Mouse (Mus musculus) MEL (cell line): ENCODE results near the gene Itgbl1. TPM values are rescaled to one million over a fixed set of nuclear protein-coding genes. Genes with fewer than 3 reads are reported as not detected.

Experiments
- DNase-seq: peaks from one replicate; pipeline ENCODE4 v3.0.0; 2011; ENCODE audit warnings: low read depth, low spot score
- H3K27ac ChIP-seq: 2 replicates; pipeline ENCODE4 v1.5.1; 2012; ENCODE audit warnings: low read depth, mild to moderate bottlenecking, control low read depth, low read length, moderate library complexity; ENCODE audit not compliant: control insufficient read depth
- H3K27me3 ChIP-seq, 2 experiments: fragments of 150-350 bp in 1 of 2; sonication (generic) in 1 of 2; 2 replicates each; pipeline ENCODE4 v1.6.1; 2012; ENCODE audit warnings: low read length in 2 of 2, mild to moderate bottlenecking in 2 of 2, improper control_type of control experiment in 1 of 2, moderate library complexity in 1 of 2; ENCODE audit not compliant: insufficient read depth in 2 of 2, control insufficient read depth in 1 of 2
- H3K36me3 ChIP-seq, 2 experiments: 2 replicates each; pipeline ENCODE4 v1.6.1; 2012 to 2014; ENCODE audit warnings: low read length in 2 of 2, improper control_type of control experiment in 1 of 2, inconsistent platforms in 1 of 2, mild to moderate bottlenecking in 1 of 2; ENCODE audit not compliant: insufficient read depth in 2 of 2, control insufficient read depth in 1 of 2
- H3K4me1 ChIP-seq, 2 experiments: fragments of 150-350 bp in 1 of 2; sonication (generic) in 1 of 2; 2 replicates each; pipeline ENCODE4 v1.6.1; 2012; ENCODE audit warnings: low read length in 2 of 2, improper control_type of control experiment in 1 of 2, mild to moderate bottlenecking in 1 of 2; ENCODE audit not compliant: insufficient read depth in 2 of 2, control insufficient read depth in 1 of 2
- H3K4me3 ChIP-seq, 2 experiments: fragments of 150-350 bp in 1 of 2; sonication (generic) in 1 of 2; 2 replicates each; pipeline ENCODE4 v1.5.1; 2012; ENCODE audit warnings: low read depth in 2 of 2, low read length in 2 of 2, mild to moderate bottlenecking in 2 of 2, moderate library complexity in 2 of 2, control low read depth in 1 of 2, improper control_type of control experiment in 1 of 2; ENCODE audit not compliant: control insufficient read depth in 1 of 2, insufficient read depth in 1 of 2
- H3K79me2 ChIP-seq: 2 replicates; pipeline ENCODE4 v1.6.1; 2012; ENCODE audit warnings: mild to moderate bottlenecking, low read length, moderate library complexity; ENCODE audit not compliant: control insufficient read depth, poor library complexity, insufficient read depth
- H3K9ac ChIP-seq: 2 replicates; pipeline ENCODE4 v1.6.1; 2012; ENCODE audit warnings: low read depth, mild to moderate bottlenecking, control low read depth, low read length, moderate library complexity; ENCODE audit not compliant: control insufficient read depth, poor library complexity, severe bottlenecking
- H3K9me3 ChIP-seq: fragments of 150-350 bp; sonication (generic); replicated peaks from 2 replicates; pipeline ENCODE4 v1.6.1; 2012; ENCODE audit warnings: mild to moderate bottlenecking, low read length, improper control_type of control experiment, moderate library complexity; ENCODE audit not compliant: insufficient read depth
- CTCF ChIP-seq, 3 experiments: IDR thresholded peaks in 2 of 3; conservative IDR thresholded peaks in 1 of 3; 2 replicates each; pipeline ENCODE4 v1.5.1; 2011 to 2012; ENCODE audit warnings: low read length in 3 of 3, low read depth in 2 of 3, mild to moderate bottlenecking in 2 of 3, improper control_type of control experiment in 1 of 3, inconsistent platforms in 1 of 3, mixed read lengths in 1 of 3, moderate library complexity in 1 of 3; ENCODE audit not compliant: control insufficient read depth in 1 of 3, insufficient read depth in 1 of 3, poor library complexity in 1 of 3, severe bottlenecking in 1 of 3
- ELF1 ChIP-seq: IDR thresholded peaks from 2 replicates; pipeline ENCODE4 v1.6.1; 2014; ENCODE audit warnings: low read depth, mild to moderate bottlenecking, inconsistent platforms, low read length, improper control_type of control experiment, moderate library complexity
- ETS1 ChIP-seq: IDR thresholded peaks from 2 replicates; pipeline ENCODE4 v1.6.1; 2012; ENCODE audit warnings: low read depth, mild to moderate bottlenecking, inconsistent platforms, low read length, improper control_type of control experiment, moderate library complexity
- GATA1 ChIP-seq: IDR thresholded peaks from 2 replicates; pipeline ENCODE4 v1.6.1; 2011; ENCODE audit warnings: low read depth, low read length, improper control_type of control experiment
- HCFC1 ChIP-seq: IDR thresholded peaks from 2 replicates; pipeline ENCODE4 v1.6.1; 2012; ENCODE audit warnings: low read depth, mild to moderate bottlenecking, inconsistent platforms, low read length, improper control_type of control experiment, moderate library complexity
- KAT2A ChIP-seq: conservative IDR thresholded peaks from 2 replicates; pipeline ENCODE4 v1.6.1; 2012; ENCODE audit warnings: low read depth, low read length, improper control_type of control experiment, inconsistent platforms
- MAFK ChIP-seq: IDR thresholded peaks from 2 replicates; pipeline ENCODE4 v1.6.1; 2011; ENCODE audit warnings: low read depth, mild to moderate bottlenecking, low read length, improper control_type of control experiment, borderline replicate concordance
- MAX ChIP-seq: IDR thresholded peaks from 2 replicates; pipeline ENCODE4 v1.6.1; 2011; ENCODE audit warnings: low read length, improper control_type of control experiment
- MXI1 ChIP-seq: IDR thresholded peaks from 2 replicates; pipeline ENCODE4 v1.6.1; 2011; ENCODE audit warnings: mild to moderate bottlenecking, low read depth, low read length, improper control_type of control experiment
- MYC ChIP-seq: IDR thresholded peaks from 2 replicates; pipeline ENCODE4 v1.6.1; 2011; ENCODE audit warnings: low read depth, mild to moderate bottlenecking, low read length, improper control_type of control experiment, moderate library complexity
- NRF1 ChIP-seq: IDR thresholded peaks from 2 replicates; pipeline ENCODE4 v1.6.1; 2014; ENCODE audit warnings: low read depth, mild to moderate bottlenecking, inconsistent platforms, low read length, improper control_type of control experiment, moderate library complexity; ENCODE audit not compliant: poor library complexity, insufficient read depth, severe bottlenecking
- POLR2A ChIP-seq, 2 experiments: IDR thresholded peaks; 2 replicates each; pipeline ENCODE4 v1.6.1; 2011 to 2012; ENCODE audit warnings: low read length in 2 of 2, mild to moderate bottlenecking in 2 of 2, control low read depth in 1 of 2, improper control_type of control experiment in 1 of 2, low read depth in 1 of 2, moderate library complexity in 1 of 2; ENCODE audit not compliant: control insufficient read depth in 1 of 2, insufficient read depth in 1 of 2, poor library complexity in 1 of 2
- POLR2AphosphoS2 ChIP-seq: IDR thresholded peaks from 2 replicates; pipeline ENCODE4 v1.6.1; 2011; ENCODE audit warnings: low read length, improper control_type of control experiment
- POLR2AphosphoS5 ChIP-seq: IDR thresholded peaks from 2 replicates; pipeline ENCODE4 v1.6.1; 2012; ENCODE audit warnings: low read depth, borderline replicate concordance, mild to moderate bottlenecking, inconsistent platforms, low read length, moderate library complexity, mixed read lengths
- RCOR1 ChIP-seq: IDR thresholded peaks from 2 replicates; pipeline ENCODE4 v1.6.1; 2012; ENCODE audit warnings: low read depth, mild to moderate bottlenecking, inconsistent platforms, low read length, improper control_type of control experiment
- TCF12 ChIP-seq: IDR thresholded peaks from 2 replicates; pipeline ENCODE4 v1.6.1; 2014; ENCODE audit warnings: low read depth, mild to moderate bottlenecking, inconsistent platforms, low read length, improper control_type of control experiment, moderate library complexity
- USF1 ChIP-seq: IDR thresholded peaks from 2 replicates; pipeline ENCODE4 v1.6.1; 2014; ENCODE audit warnings: low read depth, mild to moderate bottlenecking, inconsistent platforms, low read length, improper control_type of control experiment, moderate library complexity
- USF2 ChIP-seq, 2 experiments: IDR thresholded peaks; 2 replicates each; pipeline ENCODE4 v1.6.1; 2011 to 2012; ENCODE audit warnings: improper control_type of control experiment in 2 of 2, low read length in 2 of 2, borderline replicate concordance in 1 of 2, inconsistent platforms in 1 of 2, low read depth in 1 of 2, mild to moderate bottlenecking in 1 of 2; ENCODE audit not compliant: insufficient read depth in 1 of 2
- ZMIZ1 ChIP-seq: IDR thresholded peaks from 2 replicates; pipeline ENCODE4 v1.6.1; 2012; ENCODE audit warnings: low read depth, mild to moderate bottlenecking, inconsistent platforms, low read length, improper control_type of control experiment, moderate library complexity
- polyA plus RNA-seq, 2 experiments: library from polyadenylated mRNA; stranded (reverse) in 1 of 2; unstranded in 1 of 2; fragments of >175 nt in 1 of 2; fragments of >200 nt in 1 of 2; gene quantifications; 2 replicates each; pipeline versions ENCODE4 v1.2.1 to v1.2.4; 2012; ENCODE audit warnings: low replicate concordance in 2 of 2, low read depth in 1 of 2; ENCODE audit not compliant: insufficient read length in 2 of 2, insufficient read depth in 1 of 2, missing spikeins in 1 of 2
- total RNA-seq: library from RNA; depleted of rRNA; stranded (reverse); fragments of 300-350 nt; gene quantifications from 2 replicates; pipeline ENCODE4 v1.2.3, GENCODE M21; 2012; rRNA removed

Itgbl1 gene
- total RNA-seq (not detected in 2 replicates), polyA plus RNA-seq (not detected)

GRCm38 (mm10) chr14:123659921-123660385 is at the start of gene Itgbl1:
Itgbl1 (plus strand) TSS chr14:123659971.
- Histone ChIP-seq H3K9ac (no peak within 1 kb of the TSS), H3K4me3 (no peak within 1 kb of the TSS), H3K27me3 (no peaks in the 10 kb centered on the region), H3K79me2 (no peaks in the 10 kb centered on the region), H3K9me3 (no peaks in the 10 kb centered on the region)
- TF ChIP-seq MAFK (no peak), GATA1 (no peak), MXI1 (no peak), USF1 (no peak)
- TF ChIP-seq, all 39 proteins: peak for 0
- no peak for DNase-seq
- Histone ChIP-seq H3K27ac (no peak within 1 kb of the TSS), H3K36me3 (no peaks in the 10 kb centered on the region), H3K4me1 (no peaks in the 10 kb centered on the region)

GRCm38 (mm10) chr14:123622969-123623368 is 36.8 kb upstream of the Itgbl1 start:
- Histone ChIP-seq H3K9me3 (no peaks in the 10 kb centered on the region), H3K9ac (no peak overlapping the region), H3K4me3 (no peak overlapping the region), H3K27me3 (no peaks in the 10 kb centered on the region; a peak in 1 of 4 replicates), H3K27ac (no peak overlapping the region), H3K79me2 (no peaks in the 10 kb centered on the region), H3K4me1 (no peaks in the 10 kb centered on the region), H3K36me3 (no peaks in the 10 kb centered on the region)
- no peak for DNase-seq
- no peak for TF ChIP-seq RCOR1
- no peak for TF ChIP-seq TCF12

GRCm38 (mm10) chr14:123626501-123627179 is 33.1 kb upstream of the Itgbl1 start, which contains the start of gene Nalcn:
Nalcn (minus strand) TSS chr14:123627144.
- Histone ChIP-seq H3K27me3 (no peaks in the 10 kb centered on the region; a peak in 1 of 4 replicates), H3K4me1 (no peaks in the 10 kb centered on the region), H3K27ac (no peak within 1 kb of the TSS), H3K36me3 (no peaks in the 10 kb centered on the region), H3K9ac (no peak within 1 kb of the TSS), H3K9me3 (no peaks in the 10 kb centered on the region), H3K79me2 (no peaks in the 10 kb centered on the region), H3K4me3 (no peak within 1 kb of the TSS)
- TF ChIP-seq RCOR1 = no peak
- no peak for TF ChIP-seq POLR2AphosphoS5
- TF ChIP-seq ELF1 = no peak
- no peak for TF ChIP-seq POLR2AphosphoS2
- no peak for TF ChIP-seq MXI1
- TF ChIP-seq NRF1 = no peak
- TF ChIP-seq CTCF (IDR thresholded peaks at IDR 0.05 in 2 of 3, conservative IDR thresholded peaks at IDR 0.05 in 1 of 3; ENCODE audit: control insufficient read depth in 1 of 3, insufficient read depth in 1 of 3, low read depth in 2 of 3, low read length in 3 of 3, poor library complexity in 1 of 3, severe bottlenecking in 1 of 3) = no peak
- TF ChIP-seq MYC = no peak
- no peak for TF ChIP-seq USF1
- TF ChIP-seq KAT2A = no peak
- TF ChIP-seq USF2 (IDR thresholded peaks at IDR 0.05; ENCODE audit: borderline replicate concordance in 1 of 2, insufficient read depth in 1 of 2, low read depth in 1 of 2, low read length in 2 of 2) = no peak
- no peak for TF ChIP-seq MAX
- no peak for TF ChIP-seq POLR2A (IDR thresholded peaks at IDR 0.05; ENCODE audit: control insufficient read depth in 1 of 2, insufficient read depth in 1 of 2, low read depth in 1 of 2, low read length in 2 of 2, poor library complexity in 1 of 2)
- TF ChIP-seq HCFC1 = no peak
- no peak for TF ChIP-seq ETS1
- no peak for TF ChIP-seq ZMIZ1
- DNase-seq = no peak
